Mouse (Mus musculus): ENCODE measurements around the gene Polr1b.

DNA sequence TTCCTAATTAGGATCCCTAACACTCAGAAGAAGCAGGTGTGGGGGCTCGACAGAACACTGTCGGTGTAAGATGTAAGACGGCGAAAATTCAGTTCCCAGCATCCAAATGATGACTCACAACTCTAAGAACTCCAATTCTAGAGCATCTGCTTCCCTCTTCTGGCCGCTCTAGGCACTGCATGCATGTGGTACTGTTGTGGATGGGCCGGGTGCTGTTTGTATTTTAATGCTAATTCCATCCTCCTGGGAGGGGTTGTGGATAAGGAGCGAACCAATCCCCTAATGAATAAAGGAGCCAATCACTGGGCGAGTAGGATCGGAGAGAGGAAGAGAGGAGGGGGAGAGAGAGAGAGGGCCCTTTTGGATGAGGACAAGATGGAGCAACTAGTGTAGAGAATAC, 44.2 kb upstream of the Polr1b start:
- peak; percentile 64 for TF ChIP-seq CTCF (IDR thresholded peaks at IDR 0.05; ENCODE audit: low read depth)
- no peak for TF ChIP-seq EP300 (optimal IDR thresholded peaks at IDR 0.05)

All from stomach, postnatal 0 days (tissue).